Mouse (Mus musculus): ENCODE results near the gene Gadd45gip1.

Gene Gadd45gip1

DNA sequence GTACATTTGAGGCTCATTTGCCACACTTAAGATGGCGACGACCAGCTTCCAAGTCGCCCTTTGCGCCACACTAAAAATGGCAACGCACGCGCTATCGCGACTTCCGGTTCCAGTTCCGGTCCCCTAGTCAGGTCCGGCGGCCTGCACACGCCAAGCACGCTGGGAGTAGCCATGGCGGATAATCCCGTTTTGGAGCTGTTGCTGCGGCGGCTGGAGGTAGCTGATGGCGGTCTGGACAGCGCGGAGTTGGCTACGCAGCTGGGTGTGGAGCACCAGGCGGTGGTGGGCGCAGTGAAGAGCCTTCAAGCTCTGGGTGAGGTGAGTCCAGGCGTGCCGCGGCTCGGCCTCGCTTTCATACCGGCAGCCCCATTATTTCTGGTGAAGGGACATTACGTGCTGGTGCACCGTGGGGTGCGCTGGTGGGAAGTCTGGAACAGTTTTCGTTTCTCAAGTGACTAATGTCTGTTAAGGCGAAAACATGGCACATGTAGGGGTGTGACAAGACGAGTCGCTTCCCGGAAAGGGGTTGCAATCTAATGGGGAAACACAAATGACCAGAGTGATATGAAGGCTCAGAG is 25.6 kb downstream of the Gadd45gip1 start, which contains the start of gene Farsa:
Gene Farsa, plus strand, starts transcription at position 126 of the 578 bp plus-strand sequence.
- peak; percentile 94 for DNase-seq

DNA sequence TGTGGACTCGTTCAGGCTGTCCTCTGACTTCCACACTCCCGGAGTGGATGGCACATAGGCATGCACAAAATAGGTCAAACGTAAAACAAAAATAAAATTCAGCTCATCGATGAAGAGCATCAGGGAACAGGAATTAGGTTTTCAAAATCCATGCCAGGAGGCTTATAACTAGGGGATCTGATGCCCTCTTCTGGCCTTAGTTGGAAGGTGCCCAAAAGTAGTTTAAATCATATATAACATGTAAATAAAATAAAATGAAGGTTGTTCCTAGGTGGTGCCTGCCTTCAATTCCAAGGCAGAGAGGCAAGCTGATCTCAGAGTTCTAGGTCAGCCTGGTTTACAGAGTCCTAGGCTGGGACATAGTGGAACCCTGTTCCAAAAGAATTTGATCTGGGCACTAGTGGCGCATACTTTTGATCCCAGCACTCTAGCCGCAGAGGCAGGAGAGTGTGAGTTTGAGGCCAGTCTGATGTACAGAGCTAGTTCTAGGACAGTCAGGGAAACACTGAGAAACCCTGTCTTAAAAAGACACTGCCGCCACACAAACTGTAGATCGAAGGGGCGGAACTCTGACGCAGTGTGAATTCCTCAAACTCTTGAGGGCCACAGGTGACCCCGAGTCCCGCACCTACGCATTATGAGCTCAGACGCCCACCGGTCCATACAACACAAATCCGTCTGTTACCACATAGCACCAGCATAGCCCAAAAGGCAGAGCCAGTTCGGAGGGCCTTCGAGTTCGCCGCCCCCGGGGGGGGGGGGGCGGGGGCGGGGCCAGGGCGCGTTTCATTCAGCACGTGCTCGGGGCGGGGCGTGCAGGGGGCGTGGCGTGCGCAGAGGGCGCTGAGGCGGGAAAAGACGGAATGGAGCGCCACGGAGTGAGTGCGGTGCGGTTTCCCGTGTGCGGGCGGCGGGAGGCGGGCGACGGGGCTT is 40.3 kb downstream of the Gadd45gip1 start, which contains the start of gene Syce2:
Gene Syce2, plus strand, starts transcription at position 736 of the 933 bp plus-strand sequence.
- DNase-seq, result peak; percentile 85

DNA sequence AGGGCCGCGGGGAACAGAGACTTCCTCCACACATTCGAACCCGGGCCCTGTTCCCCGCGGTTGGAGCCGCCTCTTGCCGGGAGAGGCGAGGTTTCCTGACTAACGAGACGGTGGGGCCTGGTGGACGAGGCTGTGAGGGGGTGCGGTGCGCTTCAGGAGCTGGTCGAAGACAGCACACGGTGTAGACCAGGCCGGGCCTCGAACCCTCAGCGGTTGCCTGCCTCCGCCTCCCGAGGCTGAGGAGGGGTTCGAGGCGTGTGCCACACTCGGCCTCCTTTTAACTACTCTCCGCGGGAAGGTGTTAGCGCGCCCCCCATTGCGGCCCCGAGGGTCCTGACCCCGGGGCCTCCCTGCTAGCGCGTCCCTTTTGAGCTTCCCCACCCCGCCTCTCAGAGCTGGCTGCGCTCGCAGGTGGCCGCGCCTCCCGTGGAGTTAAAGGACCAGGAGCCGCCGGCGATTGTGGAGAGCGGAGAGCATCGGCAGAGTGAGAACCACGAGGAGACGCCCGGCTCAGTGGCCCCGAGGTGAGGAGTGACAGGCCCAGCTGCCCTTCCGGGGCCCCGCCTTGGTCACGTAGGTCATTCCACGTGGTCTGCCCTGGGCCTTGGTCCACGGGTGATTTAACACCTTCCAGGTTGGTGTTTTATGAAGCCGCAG is 41.1 kb downstream of the Gadd45gip1 start:
- peak; percentile 24 for DNase-seq

DNA sequence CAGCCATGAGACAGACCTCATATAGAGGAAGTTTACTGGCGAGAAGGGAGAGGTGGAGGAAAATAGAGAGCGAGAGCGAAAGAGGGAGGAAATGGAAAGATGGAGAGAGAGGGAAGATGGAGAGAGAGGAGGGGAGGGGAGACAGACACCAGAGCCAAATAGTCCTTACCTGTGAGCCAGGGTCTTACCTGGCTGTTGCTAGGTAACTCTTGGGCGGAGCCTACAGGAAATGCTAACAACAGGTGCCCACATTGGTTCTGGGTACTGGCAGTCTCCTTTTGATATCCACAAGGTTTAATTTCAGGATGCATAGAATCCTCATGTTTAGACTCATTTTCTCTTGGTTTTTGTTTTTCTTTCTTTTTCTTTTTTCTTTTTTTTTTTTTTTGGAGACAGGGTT is 41.7 kb downstream of the Gadd45gip1 start:
- no peak for DNase-seq

DNA sequence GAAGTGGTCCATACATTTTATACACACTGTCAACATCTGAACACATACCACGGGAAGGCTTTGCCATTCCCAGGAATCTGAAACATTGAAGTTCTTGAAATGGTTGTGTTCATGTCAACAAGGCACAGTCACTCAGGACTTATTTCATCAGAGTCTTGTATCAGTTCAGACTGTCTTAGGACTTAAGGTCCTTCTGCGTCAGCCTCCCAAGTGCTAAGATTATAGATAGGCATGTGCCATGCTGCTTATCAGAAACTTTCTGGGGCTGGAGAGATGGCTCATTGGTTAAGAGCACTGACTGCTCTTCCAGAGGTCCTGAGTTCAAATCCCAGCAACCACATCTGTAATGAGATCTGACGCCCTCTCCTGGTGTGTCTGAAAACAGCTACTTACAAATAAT is 43.0 kb downstream of the Gadd45gip1 start:
- DNase-seq, result no peak

DNA sequence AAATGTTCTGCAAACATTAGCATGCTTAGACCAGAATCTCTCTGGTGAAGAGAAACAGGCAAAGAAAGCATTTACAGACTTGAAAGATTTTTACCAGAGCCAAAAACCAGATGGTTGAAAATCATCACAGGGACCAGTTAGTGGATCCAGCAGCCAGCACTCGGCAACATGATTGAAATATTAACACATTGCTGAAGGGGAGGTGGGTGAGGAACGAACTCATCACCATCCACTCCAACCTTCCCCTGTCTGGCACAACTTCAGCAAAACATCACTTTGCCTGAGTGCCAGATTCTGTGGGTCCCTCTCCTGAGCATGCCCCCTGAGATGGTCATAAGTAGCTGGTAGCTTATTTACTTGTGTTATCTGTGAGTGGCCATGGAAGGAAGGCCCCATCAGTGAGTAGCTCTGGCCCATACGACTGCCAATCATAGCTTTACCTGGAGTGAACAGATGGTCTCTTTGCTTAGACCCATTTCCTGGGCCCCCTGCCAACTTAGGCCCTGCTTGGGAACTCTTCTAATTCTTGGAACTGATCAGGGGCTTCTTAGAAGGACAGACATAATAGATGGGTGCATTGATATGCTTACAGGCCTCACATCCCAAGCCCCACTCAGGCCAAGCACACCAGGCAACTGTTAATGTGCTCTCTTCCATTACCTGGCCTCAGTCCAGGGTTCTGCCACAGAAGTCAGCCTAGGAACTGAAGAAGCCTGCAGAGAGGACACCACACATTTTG is 46.1 kb downstream of the Gadd45gip1 start:
- DNase-seq, result no peak

DNA sequence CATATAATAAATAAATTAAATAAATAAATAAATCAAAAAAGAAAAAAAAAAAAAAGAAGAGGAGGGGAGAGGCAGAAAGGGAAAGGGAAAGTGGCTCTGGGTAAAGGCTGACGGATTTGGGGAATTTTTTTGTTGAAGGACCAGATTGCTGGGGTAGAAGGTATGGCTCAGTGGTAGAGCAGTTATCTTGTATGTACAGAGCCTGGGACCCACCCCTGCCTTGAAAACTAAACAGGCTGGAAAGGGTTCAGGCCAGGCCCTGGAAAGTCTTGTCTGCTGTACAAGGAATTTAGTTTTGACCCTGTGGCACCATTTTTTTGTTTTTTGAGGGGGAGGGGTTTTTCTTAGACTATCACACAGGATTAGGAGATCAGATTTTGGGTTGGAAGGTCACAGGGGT is 47.6 kb downstream of the Gadd45gip1 start:
- DNase-seq, result no peak

DNA sequence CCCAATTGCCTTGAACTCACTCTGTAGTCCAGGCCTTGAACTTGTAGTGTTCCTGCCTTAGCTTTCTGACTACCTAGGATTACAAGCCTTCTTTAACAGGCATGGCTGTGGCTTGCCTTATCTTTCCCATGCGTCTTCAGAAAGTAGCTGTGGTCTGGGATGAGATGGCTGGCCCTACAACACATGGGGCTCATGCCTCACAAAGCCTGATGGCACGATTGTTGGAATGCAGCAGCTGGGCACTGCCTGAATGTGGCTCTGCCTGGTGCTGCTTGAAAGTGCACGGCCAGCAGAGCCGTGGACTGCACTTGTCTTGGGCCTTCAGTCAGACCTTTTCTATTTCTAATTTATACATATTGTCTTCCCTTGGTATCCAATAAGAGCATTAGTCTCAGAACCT is 53.4 kb downstream of the Gadd45gip1 start:
- no peak for DNase-seq

All from lung, postnatal 14 days (tissue).